Mouse (Mus musculus) thymus, adult 2 months (tissue): ENCODE measurements around the gene Igsf21. TPM values are rescaled to one million over a fixed set of nuclear protein-coding genes. Genes with fewer than 3 reads are reported as not detected.

Experiments
- DNase-seq: peaks from one replicate; pipeline ENCODE4 v3.0.0; 2021
- H3K27ac ChIP-seq: fragments of 200-500 bp; 2 replicates; pipeline ENCODE4 v1.5.1; 2012; ENCODE audit warnings: low read length, control low read depth; ENCODE audit not compliant: control insufficient read depth, insufficient read depth
- H3K27me3 ChIP-seq: fragments of 200-500 bp; 2 replicates; pipeline ENCODE4 v1.6.1; 2012; ENCODE audit warnings: mild to moderate bottlenecking, low read length, moderate library complexity, mixed read lengths; ENCODE audit not compliant: control insufficient read depth, insufficient read depth
- H3K36me3 ChIP-seq: fragments of 200-500 bp; 2 replicates; pipeline ENCODE4 v1.6.1; 2012; ENCODE audit warnings: mild to moderate bottlenecking, low read length, moderate library complexity; ENCODE audit not compliant: control insufficient read depth, insufficient read depth
- H3K4me1 ChIP-seq: fragments of 200-500 bp; replicated peaks from 2 replicates; pipeline ENCODE4 v1.6.1; 2012; ENCODE audit warnings: low read length; ENCODE audit not compliant: control insufficient read depth, insufficient read depth
- H3K4me3 ChIP-seq: fragments of 200-500 bp; 2 replicates; pipeline ENCODE4 v1.5.1; 2012; ENCODE audit warnings: mild to moderate bottlenecking, low read length, control low read depth, moderate library complexity; ENCODE audit not compliant: control insufficient read depth, insufficient read depth
- CTCF ChIP-seq: fragments of 200-500 bp; IDR thresholded peaks from 2 replicates; pipeline ENCODE4 v1.5.1; 2012; ENCODE audit warnings: mild to moderate bottlenecking, control low read depth, low read length, moderate library complexity, borderline replicate concordance; ENCODE audit not compliant: control insufficient read depth, poor library complexity, insufficient read depth; ENCODE audit errors: extremely low read depth
- POLR2A ChIP-seq: fragments of 200-500 bp; IDR thresholded peaks from 2 replicates; pipeline ENCODE4 v1.6.1; 2012; ENCODE audit warnings: mild to moderate bottlenecking, low read length, control low read depth, moderate library complexity; ENCODE audit not compliant: control insufficient read depth, poor library complexity, insufficient read depth; ENCODE audit errors: extremely low read depth
- WGBS: fragments of 180-500 bp; shearing (Covaris S2); methylation state at CpG from one replicate; pipeline ENCODE4 v1.1.7; 2018; 5-methylcytosine and 5-hydroxymethylcytosine counted together
- polyA plus RNA-seq: library from polyadenylated mRNA; depleted of rRNA; stranded (reverse); fragments of >200 nt; gene quantifications from 2 replicates; pipeline ENCODE4 v1.2.3, GENCODE M21; 2012

The Igsf21 gene
- polyA plus RNA-seq, 1 experiment: 1.0 TPM

DNA sequence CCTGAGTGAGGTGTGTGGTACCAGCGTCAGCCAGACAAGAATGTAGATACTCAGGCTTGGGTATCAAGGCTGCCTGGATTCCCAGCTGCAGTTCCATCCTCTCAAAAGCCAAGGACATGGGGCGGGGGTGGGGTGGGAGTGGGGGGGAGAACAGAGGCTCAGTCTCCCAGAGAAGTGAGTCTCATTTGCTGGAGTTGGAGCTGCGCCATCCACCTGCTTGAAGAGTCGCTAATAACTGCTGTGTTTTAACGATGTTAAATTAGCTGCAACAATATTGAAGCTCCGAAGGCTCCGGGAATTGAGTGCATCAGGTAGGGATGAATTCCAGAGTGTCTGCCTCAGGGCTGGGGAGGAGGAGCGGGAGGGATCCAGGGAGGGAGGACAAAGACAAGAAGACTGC, 250.9 kb downstream of the Igsf21 start:
- H3K4me3 ChIP-seq: no peak overlapping the region
- 82% methylated on average over 8 of the region's 8 CpGs for WGBS
- H3K36me3 ChIP-seq: no peaks in the 10 kb centered on the region
- TF ChIP-seq CTCF: no peak
- no peak for TF ChIP-seq POLR2A
- H3K27me3 ChIP-seq: no peaks in the 10 kb centered on the region
- H3K27ac ChIP-seq: no peak overlapping the region
- H3K4me1 ChIP-seq: no peaks in the 10 kb centered on the region
- no peak for DNase-seq

DNA sequence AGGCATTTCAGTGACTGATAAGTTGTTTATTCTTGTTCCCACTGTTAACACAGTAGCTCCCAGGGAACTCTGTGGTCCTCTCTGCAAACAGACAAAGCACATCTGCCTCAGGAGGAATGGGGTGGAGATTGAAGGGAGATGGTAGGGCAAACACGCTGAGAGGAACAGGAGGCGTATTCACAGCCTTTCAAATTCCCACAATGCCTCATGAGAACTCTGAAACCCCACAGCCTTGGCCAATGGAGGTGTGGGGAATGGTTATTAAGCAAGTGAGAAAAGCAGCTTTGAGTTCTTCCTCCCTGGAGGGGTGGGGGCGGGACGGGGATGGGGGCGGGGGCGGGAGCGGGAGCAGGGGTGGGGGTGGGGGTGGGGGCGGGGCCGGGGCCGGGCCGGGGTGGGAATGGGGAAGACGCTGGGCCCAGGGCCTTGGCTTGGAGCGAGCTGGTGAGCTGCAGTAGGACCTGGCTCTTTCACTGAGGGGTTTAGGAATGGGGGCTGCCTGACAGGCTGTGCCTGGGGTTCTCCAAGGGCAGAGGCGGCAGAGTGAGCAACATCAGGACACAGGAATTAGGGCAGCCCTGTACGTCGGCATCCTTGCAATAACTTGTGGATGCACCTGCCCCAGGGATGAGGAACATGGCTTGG, 253.4 kb downstream of the Igsf21 start:
- no peak for TF ChIP-seq CTCF
- TF ChIP-seq POLR2A: no peak
- Histone ChIP-seq H3K27ac (no peak overlapping the region), H3K36me3 (no peaks in the 10 kb centered on the region), H3K4me1 (no peaks in the 10 kb centered on the region), H3K27me3 (no peaks in the 10 kb centered on the region), H3K4me3 (no peak overlapping the region)
- 45% methylated on average over 9 of the region's 16 CpGs for WGBS
- DNase-seq: no peak

DNA sequence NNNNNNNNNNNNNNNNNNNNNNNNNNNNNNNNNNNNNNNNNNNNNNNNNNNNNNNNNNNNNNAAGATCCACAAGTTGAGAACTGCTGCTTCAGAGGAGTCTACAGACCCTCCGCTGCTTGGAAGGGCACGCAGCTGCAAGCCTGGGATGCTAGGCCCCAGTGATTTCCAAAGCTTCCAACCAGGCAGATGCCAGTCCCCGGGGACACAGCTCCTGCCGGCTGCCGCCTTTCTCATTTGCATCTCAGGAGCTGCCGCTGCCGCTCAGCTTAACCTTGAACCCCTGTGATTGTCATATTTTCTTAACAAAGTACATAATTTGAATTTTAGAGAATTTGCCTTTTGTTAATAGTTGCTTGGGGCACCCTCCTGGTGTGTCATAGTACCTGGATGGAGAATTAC, 259.7 kb downstream of the Igsf21 start:
- no peak for TF ChIP-seq POLR2A
- TF ChIP-seq CTCF: no peak
- no peak for DNase-seq
- H3K4me1 ChIP-seq: no peaks in the 10 kb centered on the region
- no peaks in the 10 kb centered on the region for H3K36me3 ChIP-seq
- 58% methylated on average over 7 of the region's 7 CpGs for WGBS
- H3K27ac ChIP-seq: no peak overlapping the region
- H3K27me3 ChIP-seq: no peaks in the 10 kb centered on the region
- H3K4me3 ChIP-seq: no peak overlapping the region

DNA sequence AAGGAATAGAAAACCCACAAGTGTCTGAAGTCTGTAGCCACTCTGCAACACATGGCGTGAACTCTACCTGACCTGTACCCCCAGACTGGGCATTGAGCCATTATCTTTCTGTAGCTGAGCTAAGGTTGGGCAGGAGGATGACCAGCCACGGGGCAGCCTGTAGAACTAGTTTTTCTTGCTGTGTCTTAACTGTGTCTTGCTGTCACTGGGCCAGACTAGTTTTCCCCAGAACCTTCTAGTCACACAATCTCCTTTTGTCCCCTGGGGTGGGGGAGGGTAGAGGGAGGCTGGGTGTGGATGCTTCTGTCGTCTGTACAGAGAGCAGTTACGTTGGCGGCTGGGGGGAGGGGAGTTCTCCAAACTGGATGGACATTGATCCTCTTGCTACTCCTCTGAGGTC, 267.9 kb downstream of the Igsf21 start:
- Histone ChIP-seq H3K27ac (no peak overlapping the region), H3K27me3 (no peaks in the 10 kb centered on the region), H3K36me3 (no peaks in the 10 kb centered on the region), H3K4me1 (no peaks in the 10 kb centered on the region), H3K4me3 (no peak overlapping the region)
- 59% methylated on average over 5 of the region's 5 CpGs for WGBS
- DNase-seq: no peak
- TF ChIP-seq CTCF (no peak), POLR2A (no peak)

DNA sequence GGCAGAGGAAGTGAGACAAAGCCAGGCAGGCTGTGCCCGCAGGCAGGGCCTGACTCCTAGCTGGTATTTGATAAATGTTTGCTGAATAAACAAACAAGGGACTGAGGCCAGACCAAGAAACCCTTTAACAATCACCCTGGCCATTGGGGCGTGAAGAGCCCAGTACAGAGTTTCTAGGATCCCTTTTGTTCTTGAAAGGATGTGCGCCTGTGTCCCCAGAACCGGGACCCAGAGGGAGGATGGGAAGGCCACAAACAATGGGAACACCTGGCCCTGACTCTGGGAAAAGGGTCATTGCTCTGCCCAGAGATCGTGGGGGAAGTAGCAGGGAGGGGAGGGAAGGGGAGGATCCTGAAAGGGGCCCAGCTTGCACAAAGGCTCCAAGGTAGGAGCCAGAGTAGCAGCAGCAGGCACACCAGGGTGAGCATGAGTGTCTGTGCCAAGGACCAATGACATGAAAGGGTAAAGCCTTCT, 269.2 kb downstream of the Igsf21 start:
- Histone ChIP-seq H3K4me3 (no peak overlapping the region), H3K36me3 (no peaks in the 10 kb centered on the region), H3K4me1 (no peaks in the 10 kb centered on the region), H3K27me3 (no peaks in the 10 kb centered on the region), H3K27ac (no peak overlapping the region)
- 36% methylated on average over 5 of the region's 5 CpGs for WGBS
- no peak for TF ChIP-seq CTCF
- TF ChIP-seq POLR2A: no peak
- DNase-seq: no peak
